Mouse (Mus musculus) ovary, postnatal 36 days (tissue): ENCODE measurements around the gene Tsga10.

Experiments used
- DNase-seq: peaks from one replicate; pipeline ENCODE4 v3.0.0; 2022; ENCODE audit warnings: low spot score, mixed read lengths

Tsga10 gene

GRCm38 (mm10) chr1:37866286-37866685, at the start of gene Tsga10:
Tsga10 (minus strand) TSS chr1:37866429.
- DNase-seq = no peak

- DNase-seq = no peak
Measured at GRCm38 (mm10) chr1:37912751-37913150, 46.5 kb upstream of the Tsga10 start.

GRCm38 (mm10) chr1:37903178-37903577, 36.9 kb upstream of the Tsga10 start:
- no peak for DNase-seq

DNA sequence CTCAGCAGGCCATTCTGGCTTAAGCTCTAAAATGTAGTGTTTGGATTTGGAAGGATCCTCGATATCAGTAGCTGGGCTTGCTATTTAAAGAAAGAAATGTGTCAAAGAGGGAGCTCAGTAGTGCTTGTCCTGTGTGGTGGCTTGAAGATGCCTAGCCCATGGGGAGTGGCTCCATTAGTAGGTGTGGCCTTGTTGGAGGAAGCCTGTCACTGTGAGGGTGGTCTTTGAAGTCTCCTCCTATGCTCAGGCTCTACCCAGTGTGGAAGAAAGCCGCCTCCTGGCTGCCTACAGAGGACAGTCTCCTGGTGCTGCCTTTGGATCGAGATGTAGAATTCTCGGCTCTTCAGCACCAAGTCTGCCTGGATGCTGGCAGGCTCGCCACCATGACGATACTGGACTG, 34.1 kb upstream of the Tsga10 start:
- no peak for DNase-seq

GRCm38 (mm10) chr1:37899816-37900215, 33.6 kb upstream of the Tsga10 start:
- DNase-seq = no peak

GRCm38 (mm10) chr1:37894606-37895005, 28.4 kb upstream of the Tsga10 start:
- DNase-seq = no peak

- no peak for DNase-seq
Measured at GRCm38 (mm10) chr1:37891400-37891799, 25.2 kb upstream of the Tsga10 start.

DNA sequence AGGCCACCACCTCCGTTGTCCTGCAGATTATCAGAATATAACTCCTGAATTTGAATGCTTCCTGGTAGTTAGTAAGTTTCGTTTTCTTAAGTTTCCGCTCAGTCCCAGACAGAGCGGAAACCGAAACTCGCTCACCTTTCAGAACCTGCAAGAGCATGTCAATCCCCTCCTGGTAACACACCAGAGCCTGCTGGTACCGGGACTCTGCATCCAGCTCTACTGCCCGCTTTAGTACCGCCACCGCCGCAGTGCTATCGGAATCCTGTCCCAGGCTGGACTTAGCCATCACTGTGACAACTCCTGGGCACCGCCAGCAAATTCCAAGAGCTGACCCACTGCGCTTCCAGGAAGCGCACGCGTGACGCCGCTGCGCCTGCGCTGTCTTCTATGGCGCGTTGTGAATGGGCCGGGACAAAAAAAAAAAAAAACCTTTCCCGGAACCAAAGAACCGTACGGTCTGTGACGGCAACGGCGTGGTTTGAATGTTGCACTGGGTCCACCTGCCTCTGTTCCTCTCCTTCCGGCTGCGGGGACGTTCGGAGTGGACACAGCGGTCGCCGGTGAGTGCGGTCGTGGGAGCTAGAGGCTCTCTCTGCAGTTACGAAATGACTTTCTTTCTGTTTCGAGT, 23.9 kb upstream of the Tsga10 start, which contains the start of the genes Mitd1 and Mrpl30:
Gene Mitd1 (minus strand): TSS at position 387 of the 628 bp plus-strand sequence.
Gene Mrpl30 (plus strand): TSS at position 453 of the 628 bp plus-strand sequence.
- peak; percentile 87 for DNase-seq

GRCm38 (mm10) chr1:37889206-37889605, 23.0 kb upstream of the Tsga10 start:
- DNase-seq = no peak

- DNase-seq = no peak
Measured at GRCm38 (mm10) chr1:37884451-37884850, 18.2 kb upstream of the Tsga10 start.

GRCm38 (mm10) chr1:37883411-37883810, 17.2 kb upstream of the Tsga10 start:
- DNase-seq = no peak

- DNase-seq = no peak
Measured at GRCm38 (mm10) chr1:37877736-37878460, 11.7 kb upstream of the Tsga10 start.

GRCm38 (mm10) chr1:37873157-37873556, 6.9 kb upstream of the Tsga10 start:
- DNase-seq = no peak

DNA sequence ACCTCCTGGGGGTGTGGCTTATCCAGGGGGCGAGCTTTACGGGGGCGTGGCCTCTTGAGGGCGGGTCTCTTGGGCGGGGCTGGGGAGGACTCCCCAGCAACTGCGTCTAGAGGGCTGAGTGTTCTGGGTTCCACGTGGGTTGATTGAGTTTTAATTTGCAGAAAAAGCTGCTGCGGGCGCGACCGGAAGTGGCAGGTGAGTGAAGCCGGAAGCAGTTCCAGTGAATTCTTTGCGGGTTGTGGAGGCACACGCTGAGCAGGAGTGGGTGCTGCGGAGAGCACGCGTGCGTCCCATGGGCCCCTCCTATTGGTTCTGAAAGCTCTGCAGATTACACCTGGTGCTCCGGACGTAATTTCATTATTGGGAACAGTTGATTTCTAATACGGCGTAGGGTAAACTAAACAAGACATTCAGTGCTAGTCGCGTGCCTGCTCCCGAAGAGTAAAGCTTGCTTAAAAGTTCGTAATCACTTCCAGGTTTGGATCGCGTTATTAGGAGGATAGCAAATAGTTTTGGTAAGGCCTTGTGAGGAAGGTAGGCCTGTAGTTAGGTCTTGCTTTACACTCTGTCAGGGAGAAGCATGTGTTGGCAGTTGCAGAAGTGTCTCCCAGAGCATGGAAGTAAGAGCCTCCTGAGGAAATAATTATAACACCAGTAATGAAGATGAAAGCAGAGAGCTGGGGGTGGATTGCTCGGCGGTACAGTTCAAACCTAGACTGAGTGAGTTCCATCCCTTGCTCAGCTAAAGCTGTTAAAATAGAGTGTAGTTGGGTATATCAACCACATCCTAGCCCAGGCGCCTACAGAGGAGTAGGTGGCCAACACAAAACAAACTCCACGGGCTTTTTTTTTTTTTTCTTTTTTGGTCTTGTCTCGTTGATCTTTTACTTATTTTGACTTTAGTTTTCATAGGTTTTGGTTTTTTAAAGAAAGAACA, 6.2 kb upstream of the Tsga10 start:
- DNase-seq = peak; percentile 81

DNA sequence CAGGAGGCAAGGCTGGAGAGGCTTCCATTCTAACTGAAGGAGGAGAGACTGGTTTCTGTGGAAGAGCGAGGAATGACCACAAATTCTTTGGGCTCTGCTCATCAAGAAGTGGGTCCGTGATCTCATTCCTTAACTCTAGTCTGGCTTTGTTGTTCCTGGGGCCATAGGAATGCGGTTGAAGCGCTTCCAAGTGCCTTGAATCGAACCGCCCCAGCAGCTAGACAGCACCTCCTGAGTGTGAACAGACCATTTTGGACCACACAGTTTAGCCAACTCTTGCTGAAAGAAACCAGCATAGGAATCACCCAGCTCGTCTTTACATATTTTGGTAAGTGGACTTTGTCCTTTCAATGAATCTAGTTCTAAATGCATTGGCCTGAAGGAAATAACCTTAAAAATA, 5.5 kb upstream of the Tsga10 start, which contains the start of gene Lipt1:
Gene Lipt1 (plus strand): TSS at position 35 of the 400 bp plus-strand sequence.
- peak; percentile 21 for DNase-seq

GRCm38 (mm10) chr1:37869362-37869761, 3.1 kb upstream of the Tsga10 start:
- DNase-seq = no peak

DNA sequence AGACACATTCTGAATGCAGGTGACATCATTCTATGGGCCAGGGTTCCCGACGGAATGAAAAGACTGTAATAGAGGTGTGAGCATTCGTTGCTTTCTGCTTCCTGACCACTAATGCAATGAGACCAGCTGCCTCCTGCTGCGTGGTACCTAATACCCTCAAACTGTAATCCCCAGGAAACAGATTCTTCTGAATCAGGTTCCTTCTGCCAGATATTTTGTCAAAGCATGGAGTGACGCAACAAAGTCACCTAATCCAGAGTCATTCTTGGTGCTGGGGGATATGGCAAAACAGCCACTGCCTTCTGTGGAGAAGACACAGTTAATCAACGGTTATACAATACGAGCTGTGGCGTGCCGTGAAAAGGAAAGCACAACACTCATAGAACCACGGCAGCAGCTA, 2.4 kb upstream of the Tsga10 start:
- DNase-seq = no peak

GRCm38 (mm10) chr1:37867684-37868322, 1.6 kb upstream of the Tsga10 start:
- DNase-seq = no peak

GRCm38 (mm10) chr1:37867056-37867455, 827 bp upstream of the Tsga10 start:
- peak; percentile 24 for DNase-seq

GRCm38 (mm10) chr1:37865401-37866215, 621 bp downstream of the Tsga10 start:
- no peak for DNase-seq
